Mouse (Mus musculus) MN1 (cell line): Measurements from ENCODE around the gene Ttll11.
A peak's percentile ranks its signal among the peaks of the same experiment; 100 is the strongest.

Experiments used
- DNase-seq: peaks from one replicate; pipeline ENCODE4 v3.0.0-alpha.2; 2016; ENCODE audit warnings: low spot score

Ttll11 gene

GRCm38 (mm10) chr2:35979644-35980021 is at the start of gene Ttll11:
TSS of gene Ttll11 (minus strand) at chr2:35979913.
- peak; percentile 92 for DNase-seq

- DNase-seq: no peak
Measured at GRCm38 (mm10) chr2:36023291-36023690, 43.6 kb upstream of the Ttll11 start.

GRCm38 (mm10) chr2:36021385-36022159 is 41.9 kb upstream of the Ttll11 start:
- DNase-seq: peak; percentile 59

GRCm38 (mm10) chr2:36013010-36013409 is 33.3 kb upstream of the Ttll11 start:
- no peak for DNase-seq

- peak; percentile 15 for DNase-seq
Measured at GRCm38 (mm10) chr2:36011331-36011825, 31.7 kb upstream of the Ttll11 start.

GRCm38 (mm10) chr2:36010579-36010978 is 30.9 kb upstream of the Ttll11 start:
- DNase-seq: no peak

- DNase-seq: peak; percentile 82
Measured at GRCm38 (mm10) chr2:36009386-36009785, 29.7 kb upstream of the Ttll11 start.

- DNase-seq: peak; percentile 69
Measured at GRCm38 (mm10) chr2:36008071-36008470, 28.4 kb upstream of the Ttll11 start.

GRCm38 (mm10) chr2:36002188-36002587 is 22.5 kb upstream of the Ttll11 start:
- no peak for DNase-seq

GRCm38 (mm10) chr2:36000390-36000789 is 20.7 kb upstream of the Ttll11 start:
- no peak for DNase-seq

GRCm38 (mm10) chr2:35999212-35999611 is 19.5 kb upstream of the Ttll11 start:
- no peak for DNase-seq

- DNase-seq: no peak
Measured at GRCm38 (mm10) chr2:35998416-35998815, 18.7 kb upstream of the Ttll11 start.

GRCm38 (mm10) chr2:35996753-35997152 is 17.0 kb upstream of the Ttll11 start:
- DNase-seq: no peak

GRCm38 (mm10) chr2:35994303-35994702 is 14.6 kb upstream of the Ttll11 start:
- no peak for DNase-seq

- DNase-seq: no peak
Measured at GRCm38 (mm10) chr2:35993481-35993880, 13.8 kb upstream of the Ttll11 start.

- DNase-seq: no peak
Measured at GRCm38 (mm10) chr2:35992259-35992658, 12.5 kb upstream of the Ttll11 start.

GRCm38 (mm10) chr2:35983869-35984268 is 4.2 kb upstream of the Ttll11 start:
- DNase-seq: peak; percentile 81

GRCm38 (mm10) chr2:35981872-35982271 is 2.2 kb upstream of the Ttll11 start:
- DNase-seq: no peak

GRCm38 (mm10) chr2:35978941-35979643 is 621 bp downstream of the Ttll11 start:
- DNase-seq: peak; percentile 64

GRCm38 (mm10) chr2:35978276-35978933 is 1.3 kb downstream of the Ttll11 start:
- DNase-seq: peak; percentile 24

GRCm38 (mm10) chr2:35977749-35978148 is 2.0 kb downstream of the Ttll11 start:
- DNase-seq: no peak

- DNase-seq: no peak
Measured at GRCm38 (mm10) chr2:35972259-35973001, 7.3 kb downstream of the Ttll11 start.
